Mouse (Mus musculus) liver, embryonic 15.5 days (tissue): Measurements from ENCODE around the gene Lef1. TPM values are rescaled to one million over a fixed set of nuclear protein-coding genes. Genes with fewer than 3 reads are reported as not detected.
A peak's percentile ranks its signal among the peaks of the same experiment; 100 is the strongest.

Experiments used
- ATAC-seq: fragments of 200-750 bp; cut with Nextera tagmentation; 2 replicates; pipeline ENCODE4 v1.8.0; 2017; ENCODE audit warnings: moderate number of reproducible peaks, mild to moderate bottlenecking, moderate library complexity; ENCODE audit not compliant: insufficient read depth
- H3K27ac ChIP-seq: fragments of 300-500 bp; sonication (generic); replicated peaks from 2 replicates; pipeline ENCODE4 v1.5.1; 2015; ENCODE audit warnings: mild to moderate bottlenecking, inconsistent platforms
- H3K27me3 ChIP-seq: fragments of 300-500 bp; sonication (generic); 2 replicates; pipeline ENCODE4 v1.6.1; 2015; ENCODE audit warnings: mild to moderate bottlenecking, inconsistent platforms
- H3K36me3 ChIP-seq: fragments of 300-500 bp; sonication (generic); replicated peaks from 2 replicates; pipeline ENCODE4 v1.6.1; 2015; ENCODE audit warnings: moderate library complexity, mild to moderate bottlenecking, inconsistent platforms
- H3K4me1 ChIP-seq: fragments of 300-500 bp; sonication (generic); replicated peaks from 2 replicates; pipeline ENCODE4 v1.6.1; 2015; ENCODE audit warnings: inconsistent platforms
- H3K4me2 ChIP-seq: fragments of 300-500 bp; sonication (generic); 2 replicates; pipeline ENCODE4 v1.6.1; 2015; ENCODE audit warnings: moderate library complexity, mild to moderate bottlenecking, inconsistent platforms
- H3K4me3 ChIP-seq: fragments of 300-500 bp; sonication (generic); replicated peaks from 2 replicates; pipeline ENCODE4 v1.5.1; 2015; ENCODE audit warnings: mild to moderate bottlenecking, inconsistent platforms
- H3K9ac ChIP-seq: fragments of 300-500 bp; sonication (generic); 2 replicates; pipeline ENCODE4 v1.6.1; 2015; ENCODE audit warnings: moderate library complexity, mild to moderate bottlenecking, inconsistent platforms
- H3K9me3 ChIP-seq: fragments of 300-500 bp; sonication (generic); replicated peaks from 2 replicates; pipeline ENCODE4 v1.6.1; 2016; ENCODE audit warnings: inconsistent platforms
- WGBS: fragments of 180-500 bp; shearing (Covaris S2); methylation state at CpG from one replicate; pipeline ENCODE4 v1.1.7; 2015; ENCODE audit warnings: mixed read lengths; ENCODE audit not compliant: insufficient replicate concordance; 5-methylcytosine and 5-hydroxymethylcytosine counted together
- polyA plus RNA-seq: library from polyadenylated mRNA; unstranded; fragments of >200 nt; fragmentation: Nextera tagmentation; extraction: Ambion mirVana; gene quantifications from 2 replicates; pipeline ENCODE4 v1.2.1, GENCODE M21; 2015

Gene Lef1
- polyA plus RNA-seq: 0.86 and 1.1 TPM in 2 replicates

DNA sequence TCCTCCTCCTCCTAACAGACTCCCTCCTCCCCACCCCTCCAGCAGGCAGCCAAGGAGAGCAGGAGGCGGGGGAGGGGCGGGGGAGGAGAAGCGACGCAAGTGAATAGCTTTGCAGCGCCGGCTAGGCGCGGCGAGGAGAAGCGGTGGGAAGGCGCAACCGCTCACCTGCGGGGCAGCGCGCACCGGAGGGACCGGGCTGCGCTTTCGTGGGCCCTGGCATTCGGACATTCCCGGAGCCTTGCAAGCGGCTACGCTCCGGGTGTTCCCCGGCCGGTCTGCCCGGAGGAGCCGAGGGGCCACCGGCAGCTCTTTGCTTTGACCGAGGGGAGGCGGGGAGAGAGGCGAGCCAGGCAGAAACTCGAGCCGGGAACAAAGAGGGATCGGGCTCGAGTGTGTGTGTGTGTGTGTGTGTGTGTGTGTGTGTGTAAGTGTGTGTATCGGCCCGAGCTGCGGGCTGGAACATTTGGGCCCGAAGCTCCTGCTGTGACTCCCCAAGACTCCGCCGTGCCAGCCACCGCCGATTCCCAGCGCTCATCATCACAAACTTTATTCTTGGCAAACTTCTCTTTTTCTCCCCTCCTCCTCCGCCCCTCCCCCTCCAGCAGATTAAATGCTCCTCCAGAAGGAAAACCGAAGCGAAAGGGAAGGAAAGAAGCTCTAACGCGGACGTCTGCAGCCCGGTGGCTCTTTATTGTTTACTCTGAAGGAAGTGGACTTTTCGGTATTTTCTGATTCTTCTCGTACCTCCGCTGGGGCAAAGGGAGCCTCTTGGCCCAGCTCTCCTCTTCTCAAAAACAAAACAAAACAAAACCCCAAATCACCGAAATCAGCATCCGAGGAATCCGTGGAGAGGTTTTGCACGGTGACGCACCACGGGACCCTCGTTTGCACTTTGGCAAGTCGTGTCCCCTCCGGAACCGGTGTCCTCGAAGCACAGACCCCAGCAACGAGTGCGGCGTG lies at the start of gene Lef1:
Gene Lef1, plus strand, starts transcription at position 281 of the 960 bp plus-strand sequence.
- Histone ChIP-seq H3K9ac (no peak within 1 kb of the TSS), H3K27ac (no peak within 1 kb of the TSS), H3K4me3 (peak within 1 kb of the TSS; percentile 40), H3K36me3 (no peaks in the 10 kb centered on the region), H3K4me1 (peaks cover 14% of the 10 kb centered on the region; the same call in 1 of the 2 replicates), H3K9me3 (no peaks in the 10 kb centered on the region), H3K4me2 (peak within 1 kb of the TSS; percentile 58), H3K27me3 (peaks cover 93% of the 10 kb centered on the region)
- no peak for ATAC-seq
- WGBS: under 1% methylated on average over 66 of the region's 69 CpGs

DNA sequence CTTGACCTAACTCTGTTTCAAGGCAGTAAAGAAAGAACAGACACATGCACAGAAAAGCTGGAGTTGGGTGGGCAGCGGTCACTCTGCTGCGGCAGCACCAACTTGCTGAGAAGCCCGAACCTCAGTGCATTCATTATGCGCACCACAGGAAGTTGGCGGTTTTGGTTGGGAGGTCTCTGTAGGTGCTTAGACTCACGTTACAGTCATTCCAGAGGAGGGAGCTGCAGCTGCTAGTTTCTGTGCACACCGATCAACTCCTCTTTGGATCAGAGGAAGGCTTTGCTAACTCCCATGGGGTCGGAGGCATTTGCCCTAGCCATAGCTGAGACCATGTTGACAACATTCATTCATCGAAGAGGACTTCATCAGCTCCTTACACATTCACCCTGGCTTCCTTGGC lies 45.3 kb upstream of the Lef1 start:
- no peaks in the 10 kb centered on the region for H3K27me3 ChIP-seq
- H3K36me3 ChIP-seq: no peaks in the 10 kb centered on the region
- no peak overlapping the region for H3K9ac ChIP-seq
- H3K4me3 ChIP-seq: no peak overlapping the region
- H3K9me3 ChIP-seq: no peaks in the 10 kb centered on the region
- no peak overlapping the region for H3K4me2 ChIP-seq
- no peaks in the 10 kb centered on the region for H3K4me1 ChIP-seq
- 53% methylated on average over 9 of the region's 9 CpGs for WGBS
- no peak overlapping the region for H3K27ac ChIP-seq
- ATAC-seq: no peak

GRCm38 (mm10) chr3:131066171-131066570 lies 44.1 kb upstream of the Lef1 start:
- Histone ChIP-seq H3K27ac (no peak overlapping the region), H3K4me1 (no peaks in the 10 kb centered on the region), H3K9ac (no peak overlapping the region), H3K9me3 (no peaks in the 10 kb centered on the region), H3K4me2 (no peak overlapping the region), H3K36me3 (no peaks in the 10 kb centered on the region), H3K4me3 (no peak overlapping the region), H3K27me3 (no peaks in the 10 kb centered on the region; the same call in 1 of the 2 replicates)
- 37% methylated on average over 8 of the region's 8 CpGs for WGBS
- no peak for ATAC-seq

DNA sequence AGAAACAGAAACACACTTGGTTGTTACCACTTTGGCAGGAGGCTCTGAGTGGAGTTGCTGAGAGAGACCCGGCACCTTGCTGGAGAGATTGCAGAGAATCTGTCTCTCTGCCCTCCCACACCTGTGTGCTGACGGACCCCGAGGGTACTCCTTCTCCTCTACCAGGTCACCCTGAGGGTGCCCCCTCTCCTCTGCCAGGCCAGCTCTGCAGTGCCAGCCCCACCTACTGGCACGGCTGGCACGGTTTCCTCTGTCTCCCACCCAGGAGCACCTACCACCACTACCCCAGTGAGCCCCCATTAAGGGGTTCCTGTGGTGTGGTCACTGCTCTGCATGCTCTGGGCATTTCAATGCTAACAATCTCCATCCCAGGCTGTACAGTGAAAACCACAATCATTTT lies 42.3 kb upstream of the Lef1 start:
- WGBS: 83% methylated on average over 5 of the region's 5 CpGs
- no peak for ATAC-seq
- no peak overlapping the region for H3K4me3 ChIP-seq
- no peaks in the 10 kb centered on the region; the same call in 1 of the 2 replicates for H3K27me3 ChIP-seq
- H3K36me3 ChIP-seq: no peaks in the 10 kb centered on the region
- H3K9ac ChIP-seq: no peak overlapping the region
- H3K4me2 ChIP-seq: no peak overlapping the region
- H3K27ac ChIP-seq: no peak overlapping the region
- no peaks in the 10 kb centered on the region for H3K4me1 ChIP-seq
- H3K9me3 ChIP-seq: no peaks in the 10 kb centered on the region

- H3K9ac ChIP-seq: no peak overlapping the region
- H3K27me3 ChIP-seq: no peaks in the 10 kb centered on the region; the same call in 1 of the 2 replicates
- 58% methylated on average over 7 of the region's 7 CpGs for WGBS
- H3K27ac ChIP-seq: no peak overlapping the region
- no peak overlapping the region for H3K4me2 ChIP-seq
- ATAC-seq: no peak
- no peaks in the 10 kb centered on the region for H3K9me3 ChIP-seq
- H3K4me3 ChIP-seq: no peak overlapping the region
- H3K36me3 ChIP-seq: no peaks in the 10 kb centered on the region
- no peaks in the 10 kb centered on the region for H3K4me1 ChIP-seq
Measured at GRCm38 (mm10) chr3:131070210-131070609, 40.1 kb upstream of the Lef1 start.

DNA sequence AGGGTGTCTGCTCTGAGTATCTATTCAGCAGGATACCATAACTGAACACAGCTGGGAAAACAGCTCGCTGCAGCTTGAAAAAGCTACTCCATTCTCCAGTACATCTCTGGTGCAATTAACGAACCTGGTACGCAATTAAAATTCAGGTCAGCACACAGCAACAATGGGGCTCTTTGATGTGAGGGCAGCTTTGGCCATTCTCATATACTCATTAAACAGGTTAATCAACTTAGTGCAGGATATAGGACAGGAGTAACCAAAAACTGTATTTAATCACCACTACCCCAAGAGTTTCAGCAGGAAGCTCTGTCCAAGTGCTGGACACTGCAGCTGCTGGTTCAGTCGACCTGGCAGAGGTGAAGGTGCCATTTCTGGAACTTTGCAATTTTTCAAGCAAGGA lies 37.6 kb upstream of the Lef1 start:
- WGBS: 53% methylated on average over 4 of the region's 4 CpGs

GRCm38 (mm10) chr3:131073946-131074345 lies 36.3 kb upstream of the Lef1 start:
- Histone ChIP-seq H3K27ac (no peak overlapping the region), H3K36me3 (no peaks in the 10 kb centered on the region), H3K4me3 (no peak overlapping the region), H3K4me1 (no peaks in the 10 kb centered on the region), H3K4me2 (no peak overlapping the region), H3K27me3 (no peaks in the 10 kb centered on the region; the same call in 1 of the 2 replicates), H3K9me3 (no peaks in the 10 kb centered on the region), H3K9ac (no peak overlapping the region)
- WGBS: 55% methylated on average over 4 of the region's 4 CpGs
- no peak for ATAC-seq

More for the DNA sequence above, 37.6 kb upstream of the Lef1 start:
- no peak overlapping the region for H3K4me3 ChIP-seq
- no peaks in the 10 kb centered on the region for H3K9me3 ChIP-seq
- H3K27me3 ChIP-seq: no peaks in the 10 kb centered on the region; the same call in 1 of the 2 replicates
- no peak for ATAC-seq
- H3K36me3 ChIP-seq: no peaks in the 10 kb centered on the region
- H3K9ac ChIP-seq: no peak overlapping the region
- H3K27ac ChIP-seq: no peak overlapping the region
- no peaks in the 10 kb centered on the region for H3K4me1 ChIP-seq
- no peak overlapping the region for H3K4me2 ChIP-seq

GRCm38 (mm10) chr3:131078041-131078621 lies 32.1 kb upstream of the Lef1 start:
- Histone ChIP-seq H3K36me3 (no peaks in the 10 kb centered on the region), H3K27me3 (no peaks in the 10 kb centered on the region), H3K9me3 (no peaks in the 10 kb centered on the region), H3K4me2 (no peak overlapping the region), H3K4me3 (no peak overlapping the region), H3K4me1 (no peaks in the 10 kb centered on the region), H3K27ac (no peak overlapping the region), H3K9ac (no peak overlapping the region)
- no peak for ATAC-seq
- 33% methylated on average over 6 of the region's 6 CpGs for WGBS

DNA sequence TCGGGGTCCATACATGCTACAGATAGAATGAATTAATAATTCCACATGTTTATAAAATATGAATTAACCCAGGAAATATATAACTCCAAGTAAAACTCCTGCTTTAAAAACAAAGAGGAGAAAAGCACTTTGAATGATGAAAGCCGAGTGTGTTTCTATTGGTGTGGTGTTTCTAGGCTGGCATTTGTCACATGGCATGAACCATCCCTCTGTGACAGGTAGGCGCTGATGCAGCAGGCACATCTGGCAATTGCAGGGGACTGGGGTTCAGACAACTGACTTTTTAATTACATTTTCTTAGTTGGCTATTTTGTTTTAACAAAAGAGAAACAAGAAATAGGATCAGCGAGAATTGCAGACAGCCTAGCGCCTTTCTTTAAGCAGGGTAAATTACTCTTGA lies 31.6 kb upstream of the Lef1 start:
- WGBS: 55% methylated on average over 5 of the region's 5 CpGs

DNA sequence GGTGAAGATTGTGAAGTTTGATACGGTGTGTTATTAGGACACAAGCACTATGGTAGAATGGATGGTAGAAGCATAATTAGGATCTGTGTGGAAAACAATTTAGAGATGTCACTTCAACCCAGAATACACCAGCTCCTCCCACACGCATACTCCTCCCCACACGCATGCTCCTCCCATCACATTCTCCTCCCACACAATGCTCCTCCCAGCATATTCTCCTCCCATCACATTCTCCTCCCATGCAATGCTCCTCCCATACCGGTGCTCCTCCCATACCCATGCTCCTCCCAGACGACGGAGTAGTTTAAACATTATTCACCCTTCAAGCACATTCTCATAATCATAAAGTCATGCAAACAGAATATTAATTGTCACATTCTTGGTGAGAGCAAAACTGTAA lies 26.5 kb upstream of the Lef1 start:
- H3K4me1 ChIP-seq: no peaks in the 10 kb centered on the region
- peaks cover 27% of the 10 kb centered on the region for H3K27me3 ChIP-seq
- no peaks in the 10 kb centered on the region for H3K36me3 ChIP-seq
- no peak overlapping the region for H3K4me2 ChIP-seq
- H3K9ac ChIP-seq: no peak overlapping the region
- H3K27ac ChIP-seq: no peak overlapping the region
- no peak for ATAC-seq
- H3K4me3 ChIP-seq: no peak overlapping the region
- no peaks in the 10 kb centered on the region for H3K9me3 ChIP-seq
- 59% methylated on average over 6 of the region's 6 CpGs for WGBS

More for the DNA sequence above, 31.6 kb upstream of the Lef1 start:
- Histone ChIP-seq H3K9ac (no peak overlapping the region), H3K4me2 (no peak overlapping the region), H3K4me1 (no peaks in the 10 kb centered on the region), H3K27me3 (peaks cover 1% of the 10 kb centered on the region), H3K36me3 (no peaks in the 10 kb centered on the region), H3K9me3 (no peaks in the 10 kb centered on the region), H3K27ac (no peak overlapping the region), H3K4me3 (no peak overlapping the region)
- ATAC-seq: no peak
